Mouse (Mus musculus) liver, postnatal 0 days (tissue): Measurements from ENCODE around the gene Slc16a3. TPM values are rescaled to one million over a fixed set of nuclear protein-coding genes. Genes with fewer than 3 reads are reported as not detected.
A peak's percentile ranks its signal among the peaks of the same experiment; 100 is the strongest.

Experiments used
- ATAC-seq: fragments of 200-750 bp; cut with Nextera tagmentation; 2 replicates; pipeline ENCODE4 v1.8.0; 2017; ENCODE audit warnings: mild to moderate bottlenecking, moderate library complexity
- DNase-seq: peaks from one replicate; pipeline ENCODE4 v3.0.0-alpha.2; 2016
- H3K27ac ChIP-seq: fragments of 300-500 bp; sonication (generic); 2 replicates; pipeline ENCODE4 v1.5.1; 2014; ENCODE audit warnings: antibody characterized with exemption, moderate library complexity, mild to moderate bottlenecking, low read depth
- H3K27me3 ChIP-seq: fragments of 300-500 bp; sonication (generic); 2 replicates; pipeline ENCODE4 v1.6.1; 2014; ENCODE audit warnings: low read length, control low read depth, mixed read lengths; ENCODE audit not compliant: insufficient read depth
- H3K36me3 ChIP-seq: fragments of 300-500 bp; sonication (generic); replicated peaks from 2 replicates; pipeline ENCODE4 v1.6.1; 2014; ENCODE audit warnings: mild to moderate bottlenecking, control low read depth, low read length, moderate library complexity, mixed read lengths; ENCODE audit not compliant: insufficient read depth
- H3K4me1 ChIP-seq: fragments of 300-500 bp; sonication (generic); 2 replicates; pipeline ENCODE4 v1.6.1; 2014; ENCODE audit warnings: antibody characterized with exemption, mild to moderate bottlenecking, control low read depth; ENCODE audit not compliant: insufficient read depth
- H3K4me2 ChIP-seq: fragments of 300-500 bp; sonication (generic); 2 replicates; pipeline ENCODE4 v1.6.1; 2014; ENCODE audit warnings: low read depth, mild to moderate bottlenecking, low read length, moderate library complexity, mixed read lengths
- H3K4me3 ChIP-seq: fragments of 300-500 bp; sonication (generic); 2 replicates; pipeline ENCODE4 v1.5.1; 2014; ENCODE audit warnings: low read depth, low read length
- H3K9ac ChIP-seq: fragments of 300-500 bp; sonication (generic); replicated peaks from 2 replicates; pipeline ENCODE4 v1.6.1; 2014; ENCODE audit warnings: mild to moderate bottlenecking, moderate library complexity
- H3K9me3 ChIP-seq: fragments of 300-500 bp; sonication (generic); 2 replicates; pipeline ENCODE4 v1.6.1; 2016; ENCODE audit warnings: mild to moderate bottlenecking, control low read depth, low read length, mixed read lengths
- CTCF ChIP-seq: sonication (generic); IDR thresholded peaks from 2 replicates; pipeline ENCODE4 v1.5.1; 2016; ENCODE audit warnings: antibody characterized with exemption, low read depth
- EP300 ChIP-seq: IDR thresholded peaks from 2 replicates; pipeline ENCODE4 v1.6.1; 2016; ENCODE audit warnings: antibody characterized with exemption, low read depth, mild to moderate bottlenecking
- WGBS: fragments of 180-500 bp; shearing (Covaris S2); extraction: QIAGEN DNeasy Blood & Tissue Kit; methylation state at CpG from one replicate; pipeline ENCODE4 v1.1.7; 2014; ENCODE audit not compliant: insufficient replicate concordance; 5-methylcytosine and 5-hydroxymethylcytosine counted together
- polyA plus RNA-seq: library from polyadenylated mRNA; unstranded; fragments of >200 nt; fragmentation: Nextera tagmentation; extraction: Ambion mirVana; gene quantifications from 2 replicates; pipeline ENCODE4 v1.2.1, GENCODE M21; 2015

Slc16a3 gene
- polyA plus RNA-seq, 1 experiment from 2014 or later = 13.9 TPM

DNA sequence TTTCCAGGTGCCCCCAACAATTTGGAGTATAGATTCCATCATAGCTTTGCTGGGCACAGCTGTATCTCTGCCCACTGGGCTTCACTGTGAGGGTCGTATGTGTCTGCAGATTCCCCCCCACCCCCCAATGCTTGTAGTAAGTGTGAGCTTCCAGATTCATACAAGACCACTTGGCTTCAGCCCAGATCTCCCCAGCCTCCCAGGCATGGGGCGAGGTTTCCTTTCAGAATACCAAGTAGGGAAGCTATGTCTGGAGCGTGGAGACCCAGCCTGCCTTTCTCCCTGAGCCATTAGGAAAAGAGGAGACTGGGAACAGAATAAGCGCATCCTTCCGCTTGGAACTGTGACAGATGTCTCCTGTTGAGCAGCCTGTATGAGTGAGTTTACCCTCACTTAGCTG, 45.3 kb downstream of the Slc16a3 start:
- Histone ChIP-seq H3K9ac (no peak overlapping the region), H3K27ac (no peak overlapping the region), H3K4me1 (peaks cover 47% of the 10 kb centered on the region), H3K27me3 (no peaks in the 10 kb centered on the region), H3K36me3 (no peaks in the 10 kb centered on the region), H3K9me3 (no peaks in the 10 kb centered on the region), H3K4me3 (no peak overlapping the region), H3K4me2 (no peak overlapping the region)
- DNase-seq (no peak), ATAC-seq (no peak)
- WGBS = 81% methylated on average over 5 of the region's 5 CpGs
- no peak for TF ChIP-seq EP300
- no peak for TF ChIP-seq CTCF

DNA sequence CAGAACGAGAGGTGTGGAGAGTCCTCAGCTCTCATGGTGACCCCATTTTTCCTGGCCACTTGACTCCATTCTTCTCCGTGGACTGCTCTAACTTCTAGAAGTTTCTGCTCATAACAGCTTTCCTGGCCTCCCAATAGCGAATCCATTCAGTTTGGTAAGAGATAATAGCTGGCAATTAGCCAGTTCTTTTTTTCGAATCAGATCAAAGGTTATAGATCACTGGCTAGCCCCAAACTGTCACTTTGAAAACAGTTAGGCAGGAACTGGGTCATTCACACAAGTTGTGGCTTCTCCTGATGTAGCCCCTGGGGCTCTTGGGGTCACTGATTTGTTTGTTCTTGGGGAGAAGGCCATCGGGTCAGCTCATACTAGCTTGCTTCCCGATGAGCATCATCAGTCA, 46.5 kb downstream of the Slc16a3 start:
- DNase-seq = no peak
- Histone ChIP-seq H3K4me2 (peak overlapping the region; percentile 13; the same call in 1 of the 2 replicates), H3K27ac (peak overlapping the region; percentile 39; the same call in 1 of the 2 replicates), H3K4me3 (no peak overlapping the region), H3K4me1 (peaks cover 37% of the 10 kb centered on the region), H3K9ac (no peak overlapping the region), H3K27me3 (no peaks in the 10 kb centered on the region), H3K36me3 (no peaks in the 10 kb centered on the region), H3K9me3 (no peaks in the 10 kb centered on the region)
- WGBS = 65% methylated on average over 6 of the region's 6 CpGs
- no peak for ATAC-seq
- TF ChIP-seq CTCF (no peak), EP300 (no peak)

DNA sequence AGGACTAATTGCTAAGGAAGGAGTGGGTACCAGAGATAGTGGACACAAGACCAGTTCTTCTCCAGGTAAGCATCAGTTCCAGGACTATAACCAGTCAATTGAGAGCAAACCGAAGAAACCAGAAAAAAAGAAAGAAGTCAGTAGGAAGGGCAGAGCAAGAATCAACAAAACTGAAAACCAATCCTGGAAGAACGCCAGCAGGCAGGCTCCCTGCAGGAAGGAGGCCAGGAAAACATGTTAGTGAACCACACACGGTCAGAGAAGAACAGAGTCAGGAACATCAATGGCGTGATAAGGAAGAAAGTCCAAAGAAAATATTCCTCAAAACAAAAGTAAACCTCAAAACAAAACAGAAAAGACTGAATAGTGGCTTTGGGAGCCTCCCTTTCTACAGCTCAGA, 53.7 kb downstream of the Slc16a3 start:
- Histone ChIP-seq H3K9ac (no peak overlapping the region), H3K4me2 (no peak overlapping the region), H3K27ac (no peak overlapping the region), H3K27me3 (no peaks in the 10 kb centered on the region), H3K4me3 (no peak overlapping the region), H3K36me3 (no peaks in the 10 kb centered on the region), H3K9me3 (no peaks in the 10 kb centered on the region), H3K4me1 (peaks cover 4% of the 10 kb centered on the region)
- 41% methylated on average over 4 of the region's 4 CpGs for WGBS
- TF ChIP-seq CTCF (no peak), EP300 (no peak)
- no peak for ATAC-seq
- no peak for DNase-seq

DNA sequence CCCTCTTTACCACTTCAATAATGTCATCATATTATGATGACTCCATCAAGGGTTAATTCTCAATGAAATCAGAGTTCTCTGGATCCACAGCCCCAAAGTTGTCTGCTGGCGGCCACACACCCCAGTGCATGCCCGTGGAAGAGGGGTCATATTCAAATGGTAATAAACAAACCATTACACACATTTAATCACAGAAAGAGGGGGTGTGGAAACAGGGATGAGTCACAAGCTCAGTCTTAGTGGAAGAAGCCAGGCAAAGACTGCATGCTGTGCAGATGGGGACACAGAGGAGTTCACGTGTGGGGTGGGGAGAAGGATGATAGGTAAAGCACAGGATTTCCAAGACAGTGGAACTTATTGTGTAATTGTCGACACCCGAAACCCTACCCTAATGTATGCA, 56.0 kb downstream of the Slc16a3 start:
- TF ChIP-seq EP300 (no peak), CTCF (no peak)
- 61% methylated on average over 5 of the region's 5 CpGs for WGBS
- H3K4me2 ChIP-seq = no peak overlapping the region
- H3K36me3 ChIP-seq = no peaks in the 10 kb centered on the region
- H3K9me3 ChIP-seq = no peaks in the 10 kb centered on the region
- no peaks in the 10 kb centered on the region for H3K27me3 ChIP-seq
- H3K9ac ChIP-seq = no peak overlapping the region
- peaks cover 4% of the 10 kb centered on the region for H3K4me1 ChIP-seq
- H3K27ac ChIP-seq = no peak overlapping the region
- no peak for DNase-seq
- no peak for ATAC-seq
- no peak overlapping the region for H3K4me3 ChIP-seq

DNA sequence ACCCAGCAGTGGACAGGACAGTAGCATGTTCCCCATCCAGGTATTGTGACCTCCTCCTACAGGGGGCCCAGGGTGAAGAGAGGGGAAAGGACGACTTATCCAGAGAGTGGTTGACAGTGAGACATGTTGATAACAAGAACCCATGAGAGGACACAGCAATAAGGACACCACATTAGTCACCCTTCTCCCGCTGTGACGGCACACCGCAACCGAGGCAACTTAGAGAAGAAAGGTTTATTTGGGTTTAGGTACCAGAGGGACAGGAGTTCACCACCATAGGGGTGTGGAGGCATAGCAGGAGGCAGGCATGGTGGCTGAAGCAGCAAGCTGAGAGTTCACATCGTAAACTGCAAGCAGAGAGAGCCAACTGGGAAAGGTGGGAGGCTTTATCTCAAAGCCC, 57.9 kb downstream of the Slc16a3 start:
- H3K9me3 ChIP-seq = no peaks in the 10 kb centered on the region
- no peak for ATAC-seq
- no peaks in the 10 kb centered on the region for H3K36me3 ChIP-seq
- H3K4me2 ChIP-seq = no peak overlapping the region
- H3K27ac ChIP-seq = no peak overlapping the region
- no peak for DNase-seq
- no peaks in the 10 kb centered on the region for H3K27me3 ChIP-seq
- H3K4me1 ChIP-seq = peaks cover 4% of the 10 kb centered on the region
- TF ChIP-seq EP300 (no peak), CTCF (no peak)
- 50% methylated on average over 6 of the region's 6 CpGs for WGBS
- no peak overlapping the region for H3K9ac ChIP-seq
- no peak overlapping the region for H3K4me3 ChIP-seq

DNA sequence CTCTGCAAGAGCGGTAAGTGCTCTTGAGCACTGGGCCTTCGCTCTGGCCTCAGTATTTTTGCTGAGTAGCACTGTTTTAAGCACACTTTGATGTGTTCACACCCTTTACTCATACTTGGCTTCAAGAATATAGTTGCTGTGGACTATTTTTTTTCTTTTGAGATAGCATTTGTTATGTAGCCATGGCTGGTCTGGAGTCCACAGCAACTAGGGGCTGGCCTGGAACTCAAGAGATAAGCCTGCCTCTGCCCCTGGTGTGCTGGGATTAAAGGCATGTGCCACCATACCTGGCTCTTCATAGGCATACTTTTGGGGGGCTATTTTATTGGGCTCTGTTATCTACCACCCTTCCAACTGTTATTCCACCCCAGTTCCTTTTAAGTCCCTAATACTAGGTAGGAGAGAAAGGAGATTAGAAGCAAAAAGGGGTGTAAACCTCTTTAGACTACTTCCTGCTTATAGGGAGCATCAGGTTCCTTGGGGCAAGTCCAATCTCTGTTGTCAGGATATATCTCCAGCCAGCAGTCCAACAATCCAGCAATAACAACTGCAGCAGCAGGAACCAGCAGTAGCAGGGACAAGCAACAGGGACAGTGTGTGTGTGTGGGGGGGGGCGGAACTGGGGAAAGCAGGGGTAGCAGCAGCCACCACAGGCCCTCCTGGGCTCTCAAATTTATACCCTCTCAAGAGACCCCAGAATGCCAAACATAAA, 61.9 kb downstream of the Slc16a3 start:
- H3K4me1 ChIP-seq = no peaks in the 10 kb centered on the region
- H3K9me3 ChIP-seq = no peaks in the 10 kb centered on the region
- no peaks in the 10 kb centered on the region for H3K27me3 ChIP-seq
- 93% methylated on average over 3 of the region's 3 CpGs for WGBS
- H3K4me3 ChIP-seq = no peak overlapping the region
- no peaks in the 10 kb centered on the region for H3K36me3 ChIP-seq
- ATAC-seq (peak; percentile 19; the same call in 1 of the 2 replicates), DNase-seq (no peak)
- no peak overlapping the region for H3K27ac ChIP-seq
- H3K9ac ChIP-seq = no peak overlapping the region
- TF ChIP-seq CTCF (no peak), EP300 (no peak)
- H3K4me2 ChIP-seq = no peak overlapping the region

Other genes starting within 250 kb of the Slc16a3 start
- gene Cenpx, start 234.7 kb upstream of the Slc16a3 start, polyA plus RNA-seq = 81.0 and 88.0 TPM in 2 replicates
- gene Lrrc45, start 234.6 kb upstream of the Slc16a3 start, polyA plus RNA-seq = 5.1 and 5.4 TPM in 2 replicates
- 0.36 and 0.38 TPM in 2 replicates for gene Rac3, start 227.0 kb upstream of the Slc16a3 start, polyA plus RNA-seq
- gene Dcxr, start 221.2 kb upstream of the Slc16a3 start, polyA plus RNA-seq = 118 and 141 TPM in 2 replicates
- 0.26 and 0.94 TPM in 2 replicates for gene Cbr2, start 216.4 kb upstream of the Slc16a3 start, polyA plus RNA-seq
- 1.6 and 2.3 TPM in 2 replicates for gene Hmga1b, start 185.7 kb upstream of the Slc16a3 start, polyA plus RNA-seq
- gene Rfng, start 164.3 kb upstream of the Slc16a3 start, polyA plus RNA-seq = 6.2 and 6.3 TPM in 2 replicates
- 50.8 and 51.9 TPM in 2 replicates for gene Gps1, start 164.2 kb upstream of the Slc16a3 start, polyA plus RNA-seq
- 43.8 and 46.8 TPM in 2 replicates for gene Dus1l, start 152.1 kb upstream of the Slc16a3 start, polyA plus RNA-seq
- 3.8 and 3.9 TPM in 2 replicates for gene Fasn, start 123.9 kb upstream of the Slc16a3 start, polyA plus RNA-seq
- 1.2 and 1.4 TPM in 2 replicates for gene Ccdc57, start 15.6 kb upstream of the Slc16a3 start, polyA plus RNA-seq
- gene Csnk1d, start 42.9 kb downstream of the Slc16a3 start, polyA plus RNA-seq = 29.9 and 30.0 TPM in 2 replicates
- 3.2 and 3.3 TPM in 2 replicates for gene Cd7, start 90.9 kb downstream of the Slc16a3 start, polyA plus RNA-seq
- gene Sectm1b, start 115.1 kb downstream of the Slc16a3 start, polyA plus RNA-seq = 0.05 and 0.23 TPM in 2 replicates
- 1.7 and 2.0 TPM in 2 replicates for gene Sectm1a, start 132.7 kb downstream of the Slc16a3 start, polyA plus RNA-seq
- 0.05 TPM in 1 of 2 replicates, not detected in the other for gene Tex19.2, start 170.2 kb downstream of the Slc16a3 start, polyA plus RNA-seq
- not detected in 2 replicates for gene Tex19.1, start 197.7 kb downstream of the Slc16a3 start, polyA plus RNA-seq
- gene Uts2r, start 211.8 kb downstream of the Slc16a3 start, polyA plus RNA-seq = not detected in 2 replicates